Mouse (Mus musculus) cerebellum, adult 2 months (tissue): Measurements from ENCODE around the gene Adcy1.

ENCODE experiments used
- CTCF ChIP-seq: fragments of 200-500 bp; IDR thresholded peaks from 2 replicates; pipeline ENCODE4 v1.5.1; 2011; ENCODE audit warnings: low read depth, mild to moderate bottlenecking, control low read depth, low read length, moderate library complexity, borderline replicate concordance; ENCODE audit not compliant: insufficient read depth
- POLR2A ChIP-seq: fragments of 200-500 bp; IDR thresholded peaks from 2 replicates; pipeline ENCODE4 v1.6.1; 2011; ENCODE audit warnings: low read length, control low read depth, borderline replicate concordance; ENCODE audit not compliant: insufficient read depth

- TF ChIP-seq POLR2A (no peak), CTCF (no peak)
Measured at GRCm38 (mm10) chr11:7213501-7214341, 150.4 kb downstream of the Adcy1 start, which contains the start of gene Igfbp3.
